Mouse (Mus musculus) CH12F3 (cell line): ENCODE data around the gene Klk11.

Experiments used
- in situ Hi-C: fragments of 300-500 bp; cut with MboI; formaldehyde crosslinking; loops from 2 replicates; pipeline ENCODE4 v1.14.3; 2020; ENCODE audit warnings: low sequenced_read_pairs

Klk11 gene

GRCm38 (mm10) chr7:43774364-43774763 is at the start of gene Klk11:
Klk11 (plus strand) TSS chr7:43774604.
- in situ Hi-C loops, result no loop called here

DNA sequence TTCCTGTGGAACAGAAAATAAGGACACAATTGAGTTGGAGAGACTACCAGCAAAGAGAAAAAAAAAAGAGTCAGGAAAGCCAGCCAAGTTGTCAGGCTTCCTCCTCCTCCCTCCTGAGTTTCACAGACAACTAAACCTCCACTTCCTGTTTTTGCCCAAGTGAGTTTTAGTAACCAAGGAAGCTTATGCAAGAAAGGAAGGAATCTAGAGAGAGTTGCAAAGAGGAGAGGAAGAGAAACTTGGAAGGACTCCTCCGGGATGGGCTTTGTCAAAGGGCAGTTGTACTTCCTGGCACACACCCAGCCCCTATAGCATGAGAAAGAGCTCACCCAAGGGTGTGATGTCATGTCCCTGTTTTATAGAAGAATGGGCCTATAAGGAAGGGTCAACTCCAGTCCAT is 26.6 kb upstream of the Klk11 start:
- in situ Hi-C loops, result no loop called here

DNA sequence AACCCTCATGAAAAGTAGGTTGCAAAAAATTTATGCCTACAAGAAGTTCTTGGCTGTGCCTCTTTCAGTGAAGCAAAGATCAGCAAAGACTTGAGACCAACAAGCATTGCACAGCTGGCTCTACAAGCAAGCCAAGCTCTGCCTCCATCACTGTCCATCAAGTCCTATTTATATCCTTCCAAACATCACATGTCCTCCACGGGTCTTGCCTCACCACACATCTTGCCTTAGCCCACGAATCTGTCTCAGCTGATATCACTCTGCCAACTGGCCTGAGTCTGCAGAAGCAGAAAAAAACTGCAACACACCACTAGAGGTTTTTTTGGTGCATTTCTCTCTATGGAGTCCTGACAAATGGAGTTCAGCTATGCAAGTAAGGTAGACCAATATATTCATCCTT is 21.6 kb upstream of the Klk11 start:
- in situ Hi-C loops, result no loop called here

DNA sequence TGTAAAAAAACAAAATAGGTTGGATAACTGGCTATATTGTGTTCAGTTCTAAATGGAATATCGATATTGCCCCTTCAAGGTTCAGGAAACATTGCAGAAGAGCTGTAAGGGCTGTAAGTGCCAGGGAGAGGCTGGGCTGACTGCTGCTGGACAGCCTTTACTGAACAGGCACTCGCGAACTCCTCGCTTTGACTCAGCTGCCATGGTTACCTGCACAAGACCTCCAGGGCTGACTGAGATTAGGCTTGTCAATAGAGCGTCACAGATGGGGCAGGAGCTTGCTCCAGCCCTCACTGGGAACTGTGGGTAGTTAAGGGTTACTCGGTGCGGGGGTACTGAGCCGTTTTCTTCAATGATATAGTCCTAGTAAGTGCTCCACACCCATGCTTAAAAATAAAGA is 7.9 kb upstream of the Klk11 start:
- in situ Hi-C loops, result no loop called here

DNA sequence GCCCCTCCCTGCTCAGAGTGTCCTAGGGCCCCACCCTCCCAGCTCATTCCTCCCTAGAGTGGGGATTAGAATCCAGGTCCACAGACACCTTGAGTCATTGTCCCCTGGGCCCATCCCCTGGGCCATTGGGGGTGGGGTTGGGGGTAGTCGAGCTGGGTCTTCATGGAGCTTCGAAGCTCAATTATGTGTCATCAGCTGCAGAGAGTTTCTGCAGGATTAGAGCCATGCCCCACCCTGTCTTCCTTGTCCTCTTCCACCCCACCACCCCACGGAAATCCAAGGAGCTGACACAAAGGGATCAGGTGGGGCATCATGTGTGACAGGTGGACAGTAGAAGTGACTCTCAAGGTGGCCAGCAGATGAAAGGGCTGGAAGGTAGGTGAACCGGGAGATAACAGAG is 5.8 kb upstream of the Klk11 start, which contains the start of gene Klk12:
Gene Klk12, plus strand, starts transcription at position 301 of the 400 bp plus-strand sequence.
- in situ Hi-C loops, result no loop called here

- in situ Hi-C loops, result no loop called here
Observed at GRCm38 (mm10) chr7:43769636-43770035, 4.8 kb upstream of the Klk11 start.

DNA sequence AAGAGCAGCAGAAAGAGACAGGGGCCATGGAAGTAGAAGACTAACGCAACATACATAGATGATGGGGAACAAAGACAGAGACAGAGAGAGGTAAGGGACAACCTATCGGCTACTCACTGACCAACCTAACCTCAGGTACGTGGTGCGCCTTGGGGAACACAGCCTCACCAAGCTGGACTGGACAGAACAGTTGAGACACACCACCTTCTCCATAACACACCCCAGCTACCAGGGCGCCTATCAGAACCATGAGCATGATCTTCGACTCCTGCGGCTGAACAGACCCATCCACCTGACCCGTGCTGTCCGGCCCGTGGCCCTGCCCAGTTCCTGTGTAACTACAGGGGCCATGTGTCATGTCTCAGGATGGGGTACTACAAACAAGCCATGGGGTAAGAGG is 3.7 kb upstream of the Klk11 start:
- in situ Hi-C loops, result no loop called here

DNA sequence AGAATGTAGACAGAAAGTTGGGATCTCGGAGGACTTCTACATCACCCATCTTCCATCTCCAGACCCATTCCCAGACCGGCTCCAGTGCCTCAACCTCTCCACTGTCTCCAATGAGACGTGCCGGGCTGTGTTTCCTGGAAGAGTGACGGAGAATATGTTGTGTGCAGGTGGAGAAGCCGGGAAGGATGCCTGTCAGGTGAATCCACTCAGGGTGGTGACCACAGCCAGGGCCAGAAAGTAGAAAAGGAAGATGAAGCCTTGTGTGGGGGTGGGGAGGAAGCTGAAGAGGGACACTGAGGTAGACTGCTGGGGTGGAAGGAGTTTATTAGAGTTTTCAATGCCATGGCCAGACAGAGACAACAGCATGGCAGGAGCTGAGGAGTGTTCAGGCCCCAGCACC is 2.5 kb upstream of the Klk11 start:
- in situ Hi-C loops, result no loop called here

DNA sequence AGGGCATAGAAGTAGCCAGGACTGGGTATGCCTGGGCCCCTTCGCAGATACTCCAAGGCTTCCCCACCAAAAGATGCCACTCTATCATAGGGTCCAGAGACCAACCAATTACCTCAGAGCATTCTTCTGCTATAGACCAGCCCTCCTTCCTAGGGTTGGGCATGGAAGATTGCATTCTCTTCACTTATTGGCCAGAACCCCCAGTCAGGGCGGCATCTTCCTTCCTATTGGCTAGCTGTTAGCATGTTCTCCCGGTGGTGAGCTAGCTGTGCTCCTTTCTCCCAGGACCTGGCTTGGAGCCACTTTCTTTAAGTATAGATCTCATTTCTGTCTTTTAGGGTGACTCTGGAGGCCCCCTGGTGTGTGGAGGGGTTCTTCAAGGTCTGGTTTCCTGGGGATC is 1.5 kb upstream of the Klk11 start:
- in situ Hi-C loops, result no loop called here

- in situ Hi-C loops, result no loop called here
Observed at GRCm38 (mm10) chr7:43774802-43775201, 398 bp downstream of the Klk11 start.

DNA sequence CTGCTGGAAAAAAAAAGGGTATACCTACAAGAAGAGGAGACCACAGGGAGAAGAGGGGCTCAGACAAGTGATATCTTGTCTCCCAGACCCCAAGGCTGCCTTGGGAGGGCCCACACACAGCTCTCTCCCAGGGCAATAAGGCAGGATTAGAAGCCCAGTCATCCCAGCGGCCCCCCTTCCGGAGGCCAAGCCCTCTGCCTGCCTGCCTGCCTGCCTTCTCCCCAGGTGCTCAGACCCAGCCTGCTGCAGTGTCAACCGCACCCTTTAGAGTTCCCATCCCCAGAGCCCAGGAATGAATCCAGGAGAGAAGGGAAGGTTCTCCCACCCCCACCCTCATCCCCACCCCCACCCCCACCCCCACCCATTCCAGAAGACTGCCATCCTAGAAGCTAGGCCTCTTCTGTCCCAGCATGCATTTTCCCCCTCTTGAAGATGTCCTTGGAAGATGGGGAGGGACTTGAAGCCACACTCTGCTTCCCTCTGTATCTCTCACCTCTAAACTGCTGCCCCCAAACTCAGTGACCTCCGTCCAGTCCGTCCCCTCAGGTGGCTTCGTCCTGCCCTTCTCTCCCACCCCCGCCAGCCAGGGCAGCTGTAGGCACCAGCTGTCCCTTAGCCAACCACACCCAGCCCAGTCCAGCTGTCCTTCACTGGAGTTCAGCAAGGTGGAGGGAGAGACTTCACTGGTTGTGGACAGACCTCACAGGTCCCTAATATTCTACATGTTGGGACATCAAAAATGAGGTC is 1.1 kb downstream of the Klk11 start:
- in situ Hi-C loops, result no loop called here

- in situ Hi-C loops, result no loop called here
Observed at GRCm38 (mm10) chr7:43776506-43776905, 2.1 kb downstream of the Klk11 start.

DNA sequence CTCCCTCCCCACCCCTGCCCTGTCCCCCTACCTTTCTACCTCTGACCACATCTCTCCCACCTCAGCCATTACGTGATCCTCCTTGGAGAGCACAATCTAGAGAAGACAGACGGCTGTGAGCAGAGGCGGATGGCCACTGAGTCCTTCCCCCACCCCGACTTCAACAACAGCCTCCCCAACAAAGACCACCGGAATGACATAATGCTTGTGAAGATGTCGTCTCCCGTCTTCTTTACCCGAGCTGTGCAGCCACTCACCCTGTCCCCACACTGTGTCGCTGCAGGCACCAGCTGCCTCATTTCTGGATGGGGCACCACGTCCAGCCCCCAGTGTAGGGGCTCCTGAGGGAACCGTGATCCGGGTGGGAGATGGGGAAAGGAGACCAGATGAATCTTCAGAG is 3.0 kb downstream of the Klk11 start:
- in situ Hi-C loops, result no loop called here

GRCm38 (mm10) chr7:43778176-43778970 is 4.0 kb downstream of the Klk11 start:
- in situ Hi-C loops, result no loop called here

GRCm38 (mm10) chr7:43780241-43780640 is 5.8 kb downstream of the Klk11 start:
- in situ Hi-C loops, result no loop called here

DNA sequence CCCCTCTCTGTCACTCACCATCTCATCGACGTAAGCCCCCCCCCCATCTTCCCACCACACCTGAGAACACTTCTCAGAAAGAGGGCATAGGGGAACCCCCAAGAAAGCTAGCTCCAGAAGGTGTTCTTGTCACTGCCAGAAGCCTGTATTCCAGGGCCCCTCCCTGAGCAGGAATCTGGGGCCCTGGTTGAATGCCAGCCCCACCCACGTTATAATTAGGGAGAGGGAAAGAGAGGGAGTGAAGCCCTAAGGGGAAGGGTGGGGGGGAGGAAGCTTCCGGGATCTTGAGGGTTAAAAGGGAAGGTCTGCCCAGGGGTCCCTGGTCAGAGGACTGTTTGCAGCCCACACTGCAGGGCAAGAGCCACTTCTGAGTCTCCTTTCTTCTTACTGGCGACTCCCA is 6.3 kb downstream of the Klk11 start, which contains the start of gene Klk10:
Gene Klk10, plus strand, starts transcription at position 290 of the 400 bp plus-strand sequence.
- in situ Hi-C loops, result no loop called here

GRCm38 (mm10) chr7:43781541-43781940 is 7.1 kb downstream of the Klk11 start:
- in situ Hi-C loops, result no loop called here

DNA sequence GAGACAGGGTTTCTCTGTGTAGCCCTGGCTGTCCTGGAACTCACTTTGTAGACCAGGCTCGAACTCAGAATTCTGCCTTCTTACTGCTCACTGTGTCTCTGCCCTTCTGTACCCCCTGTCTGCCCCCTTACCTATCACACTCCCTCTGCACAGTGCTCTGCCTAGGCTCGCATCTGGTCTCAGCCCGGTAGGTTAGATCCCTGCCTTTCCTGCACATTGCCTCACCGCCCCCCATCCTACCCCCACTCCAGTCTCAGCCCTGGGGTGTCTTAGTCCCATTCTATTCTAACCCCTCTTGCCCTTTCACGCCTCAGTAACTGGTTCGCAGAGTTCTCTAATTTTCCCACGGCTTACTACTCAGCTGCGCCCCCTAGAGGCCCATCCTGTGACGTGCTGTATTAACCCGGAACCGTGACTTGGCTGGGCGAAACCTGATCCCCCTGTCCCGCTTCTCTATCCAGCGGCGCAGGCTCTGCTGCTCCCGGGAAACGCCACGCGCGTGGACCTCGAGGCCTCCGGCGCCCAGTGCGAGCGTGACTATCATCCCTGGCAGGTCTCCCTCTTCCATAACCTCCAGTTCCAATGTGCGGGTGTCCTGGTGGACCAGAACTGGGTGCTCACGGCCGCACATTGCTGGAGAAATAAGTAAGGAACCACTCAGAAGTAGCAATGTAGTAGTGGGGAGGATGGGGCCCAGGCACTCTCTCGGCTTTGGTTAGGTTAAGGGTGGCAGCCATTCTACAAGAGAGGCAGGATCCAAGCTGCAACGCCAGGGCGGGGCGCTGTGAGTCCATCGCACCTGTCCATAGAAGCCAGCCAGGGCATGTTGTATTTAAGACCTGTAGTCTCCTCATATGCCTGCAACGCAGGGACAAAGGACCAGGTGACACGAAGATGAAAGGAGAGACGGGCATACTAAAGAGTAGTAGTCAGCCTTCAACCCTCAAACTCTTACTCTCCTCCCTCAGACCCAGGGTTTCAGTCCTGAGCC is 8.2 kb downstream of the Klk11 start:
- in situ Hi-C loops, result no loop called here

DNA sequence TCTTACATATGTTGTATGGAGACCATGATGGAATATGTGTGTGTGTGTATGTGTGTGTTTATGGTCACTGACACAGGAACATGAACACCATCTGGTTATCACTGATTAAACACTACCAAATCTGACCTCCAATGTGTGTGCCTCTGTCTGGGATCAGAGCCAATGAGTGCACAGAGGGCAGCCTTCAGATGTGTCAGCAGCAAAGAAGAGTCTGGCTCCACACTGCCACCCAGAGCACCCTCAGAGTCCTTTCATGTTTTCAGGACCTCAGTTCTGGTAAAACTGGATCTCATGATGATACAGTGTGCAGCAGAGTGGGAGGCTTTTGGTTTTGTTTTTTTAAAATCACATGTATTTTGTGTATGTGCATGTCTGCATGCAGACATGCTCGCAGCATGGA is 10.9 kb downstream of the Klk11 start:
- in situ Hi-C loops, result no loop called here

GRCm38 (mm10) chr7:43788096-43788495 is 13.7 kb downstream of the Klk11 start:
- in situ Hi-C loops, result no loop called here

GRCm38 (mm10) chr7:43789295-43789694 is 14.9 kb downstream of the Klk11 start:
- in situ Hi-C loops, result no loop called here
